Mouse (Mus musculus) heart, adult 11 months (tissue): ENCODE results near the gene Tomm5.
A peak's percentile ranks its signal among the peaks of the same experiment; 100 is the strongest.
"Not testable (repeated sequence)": the region's sequence is repeated elsewhere in the genome, so short reads cannot be mapped to it uniquely, and the experiment has no call there.

Experiments used
- DNase-seq: peaks from one replicate; pipeline ENCODE4 v3.0.0; 2022

Tomm5 gene

DNA sequence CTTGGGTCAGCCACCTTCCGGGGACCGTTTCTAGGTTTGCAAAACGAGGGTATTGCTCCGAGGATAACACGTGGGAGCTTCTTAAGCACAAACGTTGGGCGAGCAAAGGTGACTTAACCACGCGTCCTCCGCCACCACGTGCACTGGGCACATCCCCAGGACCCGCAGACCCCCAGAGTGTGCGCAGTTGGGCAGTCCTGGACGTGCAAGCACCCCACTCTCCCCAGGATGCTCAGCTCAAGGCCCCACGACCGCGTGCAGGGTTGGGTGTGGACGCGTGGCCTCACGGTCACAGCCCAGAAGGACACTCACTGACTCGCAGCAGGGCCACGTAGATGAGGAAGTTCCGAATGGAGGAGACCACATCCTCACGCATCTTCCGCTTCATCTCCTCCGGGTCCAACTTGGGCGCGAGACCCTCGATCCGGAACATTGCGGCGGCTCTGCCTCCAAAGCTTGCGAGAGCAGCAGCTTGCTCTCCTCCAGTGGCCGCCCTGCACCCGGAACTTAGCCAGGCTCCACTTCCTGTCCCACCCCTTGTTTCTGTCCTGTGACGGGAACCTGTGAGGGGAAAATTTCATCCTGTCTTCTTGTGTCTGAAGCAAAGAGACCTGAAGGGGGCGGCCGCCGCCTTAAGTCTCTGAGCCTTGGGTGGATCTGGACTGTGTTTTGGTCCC is at the start of gene Tomm5:
Gene Tomm5, minus strand, starts transcription at position 514 of the 677 bp plus-strand sequence.
- peak; percentile 99 for DNase-seq

DNA sequence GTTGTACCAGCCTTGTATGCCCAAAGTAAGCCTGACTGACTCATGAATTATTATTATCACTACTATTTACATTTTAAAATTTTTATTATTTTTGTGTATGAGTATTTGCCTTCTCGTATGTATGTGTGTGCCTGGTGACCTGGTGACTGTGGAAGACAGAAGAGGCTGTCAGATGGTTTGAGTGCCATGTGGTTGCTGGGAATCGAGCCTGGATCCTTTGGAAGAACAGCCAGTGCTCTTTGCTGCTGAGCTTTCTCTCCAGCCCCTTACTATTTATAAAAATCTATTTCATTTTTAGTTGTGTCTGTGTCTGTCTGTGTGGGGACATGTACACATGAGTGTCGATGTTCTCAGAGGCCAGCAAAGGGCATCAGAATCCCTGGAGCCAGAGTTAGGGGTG is 48.5 kb upstream of the Tomm5 start:
- peak; percentile 61 for DNase-seq

DNA sequence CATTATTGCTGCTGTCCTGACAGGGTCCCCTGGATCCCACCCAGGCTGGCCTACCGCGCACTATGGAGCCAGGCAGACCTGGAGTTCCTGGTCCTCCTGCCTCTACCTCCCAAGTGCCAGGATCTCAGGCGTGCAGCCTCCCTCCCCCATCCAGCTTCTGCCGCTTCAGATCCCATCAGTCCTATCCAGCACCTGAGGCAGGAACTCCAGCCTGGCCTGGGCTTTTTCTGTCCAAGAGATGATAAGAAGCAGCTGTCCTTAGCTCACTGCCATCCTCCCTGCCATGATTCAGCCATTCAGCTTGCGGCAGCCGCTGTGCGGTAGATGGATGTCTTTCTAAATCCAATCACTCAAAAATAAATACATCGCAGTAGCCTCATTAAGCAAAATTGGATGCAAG is 35.1 kb upstream of the Tomm5 start:
- DNase-seq: no peak

DNA sequence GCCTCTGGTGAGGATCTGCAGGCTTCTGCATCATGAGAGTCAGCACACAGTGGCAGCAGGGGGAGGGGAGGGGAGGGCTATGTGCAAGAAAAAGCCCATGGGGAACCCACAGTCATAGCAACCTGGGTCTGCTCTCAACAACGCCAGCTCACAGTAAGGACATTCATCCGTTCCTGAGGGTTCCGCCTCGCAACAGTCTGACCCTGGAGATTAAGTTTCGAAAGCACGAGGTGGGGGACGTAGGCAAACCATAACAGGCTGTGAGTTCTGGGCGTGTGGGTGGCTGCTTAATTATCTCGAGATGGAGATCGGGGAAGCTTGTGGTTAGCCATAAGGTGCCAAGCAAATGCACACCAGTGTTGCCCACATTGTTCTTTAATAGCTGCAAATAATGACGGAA is 34.5 kb upstream of the Tomm5 start:
- peak; percentile 90 for DNase-seq

DNA sequence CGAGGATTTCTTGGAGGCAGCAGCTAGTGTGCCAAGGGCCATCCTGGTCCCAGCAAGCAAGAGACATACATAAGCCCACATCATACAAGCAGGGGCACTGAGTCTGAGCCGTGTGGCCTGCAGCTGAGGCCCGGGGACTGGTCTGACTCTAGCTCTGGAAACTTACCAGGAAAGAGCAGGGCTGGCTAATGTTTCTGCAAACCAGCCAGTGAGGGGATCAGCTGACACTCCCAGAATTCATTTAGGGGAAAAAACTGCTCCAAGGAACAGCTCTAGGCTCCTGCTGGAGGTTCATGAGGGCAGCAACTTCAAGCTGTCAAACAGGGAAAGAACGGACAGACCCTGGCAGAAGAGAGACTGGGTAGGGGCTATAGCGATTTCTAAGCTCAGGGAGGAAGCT is 33.9 kb upstream of the Tomm5 start:
- peak; percentile 91 for DNase-seq

DNA sequence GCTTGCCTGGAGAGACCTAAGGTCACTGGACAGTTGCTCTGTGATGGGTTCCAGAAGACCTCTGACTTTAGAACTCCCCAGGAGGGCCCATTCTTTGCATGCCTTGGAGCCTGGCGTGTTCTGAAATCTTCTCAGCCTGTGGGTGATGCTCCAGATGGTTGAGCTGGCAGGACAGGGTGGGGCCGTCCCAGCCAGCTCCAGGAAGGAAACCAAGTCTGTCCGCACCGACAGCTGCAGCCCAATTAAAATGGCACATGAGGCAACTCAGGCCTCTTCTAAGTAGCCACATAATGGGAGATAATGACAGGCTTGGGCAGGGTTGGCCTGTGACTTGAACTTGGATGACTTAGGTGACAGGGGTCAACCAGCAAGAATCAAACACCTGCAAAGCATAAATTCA is 29.7 kb upstream of the Tomm5 start:
- DNase-seq: no peak

DNA sequence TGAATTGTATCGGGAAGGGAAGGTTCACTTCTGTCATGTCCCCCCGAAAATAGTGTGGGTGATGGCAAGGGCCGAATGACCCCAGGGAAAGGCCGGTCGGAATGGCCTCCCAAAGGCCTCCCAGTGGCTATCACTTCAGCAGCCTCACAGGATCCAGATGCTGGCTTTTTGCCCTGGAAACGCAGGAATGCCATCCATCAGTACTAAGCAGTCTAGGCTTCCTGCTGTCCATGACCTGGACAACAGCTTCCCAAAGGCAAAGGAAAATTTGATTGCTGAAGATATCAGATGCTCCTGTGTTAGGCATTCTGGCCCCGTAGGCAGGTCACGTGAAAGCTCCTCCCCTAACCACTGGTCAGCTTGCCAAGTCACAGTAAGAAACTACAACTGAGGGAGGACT is 26.6 kb upstream of the Tomm5 start:
- no peak for DNase-seq

DNA sequence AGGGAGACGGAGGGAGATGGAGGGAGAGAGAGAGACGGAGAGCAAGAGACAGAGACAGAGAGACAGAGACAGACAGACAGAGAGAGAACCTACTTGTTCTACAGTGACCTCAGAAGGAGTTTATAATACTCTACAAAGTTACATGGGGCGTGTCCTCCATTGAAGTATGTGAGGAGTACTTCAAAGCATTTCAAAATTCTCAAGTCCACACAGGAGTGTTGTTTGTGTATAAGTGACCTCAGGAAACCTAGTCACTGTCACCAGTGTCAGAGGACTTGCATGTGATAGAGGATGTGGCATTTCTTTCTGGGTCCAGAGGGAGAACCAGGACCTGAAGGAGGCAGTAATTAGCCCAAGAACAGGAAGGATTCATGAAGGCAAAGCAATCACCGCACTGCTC is 23.1 kb upstream of the Tomm5 start:
- no peak for DNase-seq

DNA sequence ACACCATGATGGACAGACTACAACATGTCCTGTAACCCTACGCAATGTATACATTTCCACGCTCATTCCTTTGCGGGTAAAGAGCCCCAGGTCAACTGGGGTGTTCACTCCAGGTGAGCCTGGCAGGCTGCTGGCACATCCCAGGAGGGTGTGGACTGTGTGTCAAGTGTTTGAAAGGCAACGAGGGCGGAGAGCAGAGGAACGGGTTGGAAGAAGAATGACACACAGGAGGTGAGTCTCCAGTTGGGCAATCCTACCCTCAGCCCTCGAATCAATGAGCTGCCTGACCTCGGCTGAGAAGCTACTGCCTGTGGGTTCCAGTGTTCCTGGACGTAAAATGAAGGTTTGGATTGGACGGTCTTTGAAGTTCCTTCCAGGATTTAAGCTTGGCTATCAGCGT is 13.4 kb upstream of the Tomm5 start:
- DNase-seq: no peak

DNA sequence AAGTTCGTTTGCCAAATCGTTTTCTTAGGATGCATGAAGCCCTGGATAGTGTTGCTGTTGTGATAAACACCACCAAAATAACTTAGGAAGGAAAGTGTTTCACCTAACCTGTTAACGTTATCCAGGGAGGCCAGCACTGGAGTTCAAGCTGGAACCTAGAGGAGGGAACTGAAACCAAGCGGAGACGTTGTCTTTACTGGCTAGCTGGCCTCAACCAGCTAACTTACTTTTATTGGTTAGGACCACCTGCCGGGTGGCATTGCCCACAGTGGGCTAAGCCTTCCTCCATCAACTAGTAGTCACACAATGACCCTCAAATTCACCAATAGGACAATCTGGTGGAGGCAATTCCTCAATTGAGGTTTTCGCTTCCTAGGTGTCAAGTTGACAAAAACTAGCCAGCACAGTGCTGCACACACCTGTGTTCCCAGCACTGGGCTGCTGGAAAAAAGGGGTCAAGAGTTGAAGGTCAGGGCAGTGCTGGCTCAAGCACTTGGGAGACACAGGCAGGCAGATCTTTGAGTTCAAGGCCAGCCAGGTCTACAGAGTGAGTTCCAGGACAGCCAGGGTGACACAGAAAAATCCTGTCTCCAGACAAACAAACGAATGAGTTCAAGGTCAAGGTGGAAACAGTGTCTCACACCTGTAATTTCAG is 669 bp upstream of the Tomm5 start:
- DNase-seq: no peak

DNA sequence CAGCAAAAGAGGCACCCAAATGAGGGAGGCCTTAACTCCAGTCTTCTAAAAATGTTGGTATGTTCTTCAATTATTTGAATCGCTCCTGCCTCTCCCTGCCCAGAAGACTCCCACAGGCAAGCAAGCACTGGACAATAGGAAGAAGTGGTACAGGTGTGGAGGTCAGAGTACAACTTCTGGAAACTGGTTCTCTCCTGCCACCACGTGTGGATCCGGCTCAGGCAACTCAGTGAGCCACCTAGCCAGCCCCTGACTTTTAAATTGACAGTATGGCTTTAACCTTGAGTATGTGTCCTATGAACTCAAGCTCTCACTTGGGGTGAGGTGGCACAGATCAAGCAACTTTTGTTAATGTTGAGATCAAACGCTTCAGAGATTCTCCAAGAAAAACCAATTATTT is 848 bp downstream of the Tomm5 start:
- no peak for DNase-seq

DNA sequence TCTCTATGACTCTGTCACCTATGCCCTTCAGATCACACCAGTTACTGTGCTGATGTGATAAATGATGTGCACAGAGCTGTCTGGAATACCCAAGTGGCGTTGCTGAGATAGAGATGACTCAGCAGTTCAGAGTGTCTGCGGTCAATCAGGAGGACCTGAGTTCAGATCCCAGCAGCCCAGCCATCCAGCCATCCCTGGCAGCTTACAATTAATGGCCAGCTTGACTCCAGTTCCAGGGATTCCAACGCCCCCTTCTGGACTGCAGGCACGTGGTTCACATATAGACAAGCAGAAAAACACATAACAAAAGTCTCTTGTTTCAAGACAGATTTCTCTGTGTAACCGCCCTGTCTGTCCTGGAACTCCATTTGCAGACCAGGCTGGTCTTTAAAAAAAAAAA is 1.5 kb downstream of the Tomm5 start:
- no peak for DNase-seq

DNA sequence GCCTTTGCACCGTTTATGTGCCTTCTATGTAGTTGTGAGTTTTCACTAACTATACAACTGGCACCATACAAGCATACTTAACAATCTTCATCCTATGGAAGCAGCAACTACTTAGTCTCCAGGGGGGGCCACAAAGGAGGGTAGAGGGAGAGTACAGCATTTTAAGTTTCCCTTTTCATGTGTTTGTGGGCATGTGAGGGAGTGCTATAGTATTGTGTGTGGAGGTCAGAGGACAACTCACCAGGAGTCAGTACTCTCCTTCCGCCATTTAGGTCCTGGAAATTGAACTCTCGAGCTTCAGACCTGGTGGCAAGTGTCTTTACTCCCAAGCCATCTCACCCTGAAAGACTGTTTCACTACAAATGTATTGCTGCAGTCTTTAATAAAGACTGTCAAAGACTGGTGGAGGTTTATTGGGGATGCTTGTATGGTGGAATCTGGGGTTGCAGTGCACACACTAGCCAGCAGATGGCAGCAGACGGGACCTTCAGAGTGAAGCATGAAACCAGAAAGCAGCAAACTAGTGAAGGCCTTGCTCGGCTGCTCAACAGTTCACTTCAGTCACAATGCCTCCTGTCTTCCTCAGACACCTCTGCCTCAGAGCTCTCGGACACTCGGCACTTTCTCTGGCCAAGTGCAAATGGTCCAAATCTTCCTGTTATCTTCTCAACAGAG is 10.6 kb downstream of the Tomm5 start:
- no peak for DNase-seq

DNA sequence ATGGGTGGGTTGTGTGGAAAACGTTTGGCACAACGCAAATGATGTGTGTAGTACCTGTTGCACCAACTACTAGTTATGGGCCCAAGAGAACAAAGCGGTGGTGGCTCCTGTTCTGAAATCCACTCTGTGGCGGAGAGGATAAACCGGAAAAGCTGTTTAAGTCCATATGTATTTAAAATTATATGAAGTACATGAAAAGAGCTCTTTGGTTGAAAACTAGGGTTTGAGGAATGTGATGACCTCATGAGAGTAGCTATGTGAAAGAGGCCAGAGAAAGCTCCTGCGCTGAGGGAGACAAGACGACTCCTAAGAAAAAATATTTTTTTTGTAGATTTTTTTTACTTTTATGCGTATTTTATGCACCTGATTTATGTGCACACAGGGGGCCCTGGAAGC is 23.0 kb downstream of the Tomm5 start:
- DNase-seq: no peak

DNA sequence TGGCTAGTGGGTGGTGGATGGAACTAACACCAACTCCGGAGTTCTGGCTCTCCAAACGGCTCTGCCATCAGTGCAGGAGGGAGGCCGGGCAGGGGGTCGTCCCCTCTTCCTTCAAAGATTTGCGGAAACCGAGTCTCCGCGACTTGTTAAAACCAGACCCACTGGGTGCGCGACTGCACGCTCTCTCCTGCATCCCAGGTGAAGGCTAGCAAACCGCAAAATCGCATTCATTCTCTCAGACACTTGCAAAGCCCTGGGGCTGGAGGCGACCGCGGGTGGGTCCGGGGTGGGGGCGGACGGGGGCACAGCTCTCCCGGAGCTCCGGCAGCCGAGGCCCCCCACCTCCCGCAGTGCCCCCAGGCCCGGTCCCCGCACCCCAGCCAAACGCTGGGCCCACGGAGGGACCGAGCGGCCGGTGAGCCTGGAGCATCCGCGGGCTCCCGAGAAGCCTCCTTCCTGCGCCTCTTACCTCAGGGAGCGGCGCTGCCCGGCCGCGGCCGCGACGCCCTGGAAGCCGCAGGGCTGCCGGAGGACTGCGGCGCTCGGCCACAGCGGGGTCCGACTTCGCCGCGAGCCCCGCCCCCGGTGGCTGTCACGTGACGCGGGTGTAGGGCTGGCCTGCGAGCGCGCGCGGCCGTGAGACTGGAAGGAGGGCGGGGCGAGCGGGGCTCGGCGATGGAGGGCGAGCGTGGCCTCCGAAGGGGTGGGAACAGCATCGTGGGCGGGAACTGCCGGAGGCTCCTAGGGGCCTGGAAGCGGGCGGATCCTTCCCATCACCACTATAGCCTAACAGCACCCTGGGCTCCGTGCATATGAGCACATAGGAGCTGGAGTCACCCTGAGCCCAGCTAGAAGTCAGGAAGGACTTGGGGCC is 23.7 kb downstream of the Tomm5 start, which contains the start of gene Fbxo10:
Gene Fbxo10, minus strand, starts transcription at position 584 of the 874 bp plus-strand sequence.
- DNase-seq: peak; percentile 100

DNA sequence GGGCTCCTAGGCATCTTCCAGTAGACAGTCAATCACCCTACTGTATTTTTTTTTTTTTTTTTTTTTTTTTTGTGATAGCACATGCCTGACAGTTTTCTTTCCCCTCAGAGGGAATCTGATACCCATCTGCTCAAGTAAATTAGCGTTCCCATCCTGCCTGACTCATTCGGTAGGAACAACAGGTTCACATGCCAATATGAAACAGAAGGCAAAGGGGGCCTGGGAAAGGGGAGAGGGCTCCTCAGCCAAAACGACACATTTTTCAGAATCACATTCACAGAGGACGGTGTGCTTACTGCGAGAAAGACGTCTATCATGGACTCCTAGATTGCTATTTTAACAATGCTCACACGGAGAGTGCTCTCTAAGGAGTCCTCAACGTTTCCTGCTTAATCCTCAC is 24.4 kb downstream of the Tomm5 start:
- no peak for DNase-seq

DNA sequence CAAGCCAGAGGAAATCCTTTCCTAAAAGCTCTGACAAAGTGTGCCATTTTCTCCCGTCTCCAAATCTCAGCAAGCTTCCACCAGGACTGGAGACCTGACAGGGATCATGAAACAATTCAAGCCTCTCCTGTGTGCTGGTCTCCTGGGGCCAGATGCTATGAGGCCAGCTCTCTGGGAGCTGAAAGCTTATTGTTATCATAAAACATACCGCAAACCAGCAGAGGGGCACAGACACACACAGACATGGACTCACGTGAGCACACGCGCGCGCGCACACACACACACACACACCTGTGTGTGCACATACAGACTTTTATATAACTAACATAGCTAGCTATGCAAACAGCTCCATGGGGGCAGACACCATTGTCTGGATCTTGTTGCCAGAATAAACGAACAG is 25.0 kb downstream of the Tomm5 start:
- DNase-seq: no peak

DNA sequence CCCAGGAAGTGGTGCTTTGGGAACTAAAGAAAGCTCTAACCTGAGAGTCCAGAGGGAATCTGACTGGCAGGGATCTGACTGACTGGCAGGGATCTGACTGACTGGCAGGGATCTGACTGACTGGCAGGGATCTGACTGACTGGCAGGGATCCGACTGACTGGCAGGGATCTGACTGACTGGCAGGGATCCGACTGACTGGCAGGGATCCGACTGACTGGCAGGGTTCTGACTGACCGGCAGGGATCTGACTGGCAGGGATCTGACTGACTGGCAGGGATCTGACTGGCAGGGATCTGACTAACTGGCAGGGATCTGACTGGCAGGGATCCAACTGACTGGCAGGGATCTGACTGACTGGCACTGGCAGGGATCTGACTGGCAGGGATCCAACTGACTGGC is 26.9 kb downstream of the Tomm5 start:
- not testable (repeated sequence) for DNase-seq

DNA sequence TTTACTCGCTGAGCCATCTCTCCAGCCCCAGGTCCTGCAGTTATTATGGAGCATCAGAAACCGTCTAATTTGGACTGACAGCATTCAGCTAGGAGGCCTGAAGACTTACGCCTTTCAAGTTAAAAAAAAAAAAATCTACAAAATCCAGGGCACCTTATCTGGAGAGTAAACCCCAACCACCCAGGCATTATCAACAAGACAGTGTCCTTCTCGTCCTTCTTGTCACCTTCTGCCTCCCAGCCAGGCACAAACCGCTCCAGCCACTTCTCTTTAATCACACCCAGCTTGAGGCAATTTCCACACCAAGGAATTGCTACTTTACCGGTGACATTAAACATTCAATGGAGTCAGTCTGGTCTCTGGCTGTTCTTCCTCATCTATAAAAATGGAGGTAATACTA is 34.4 kb downstream of the Tomm5 start:
- DNase-seq: no peak

DNA sequence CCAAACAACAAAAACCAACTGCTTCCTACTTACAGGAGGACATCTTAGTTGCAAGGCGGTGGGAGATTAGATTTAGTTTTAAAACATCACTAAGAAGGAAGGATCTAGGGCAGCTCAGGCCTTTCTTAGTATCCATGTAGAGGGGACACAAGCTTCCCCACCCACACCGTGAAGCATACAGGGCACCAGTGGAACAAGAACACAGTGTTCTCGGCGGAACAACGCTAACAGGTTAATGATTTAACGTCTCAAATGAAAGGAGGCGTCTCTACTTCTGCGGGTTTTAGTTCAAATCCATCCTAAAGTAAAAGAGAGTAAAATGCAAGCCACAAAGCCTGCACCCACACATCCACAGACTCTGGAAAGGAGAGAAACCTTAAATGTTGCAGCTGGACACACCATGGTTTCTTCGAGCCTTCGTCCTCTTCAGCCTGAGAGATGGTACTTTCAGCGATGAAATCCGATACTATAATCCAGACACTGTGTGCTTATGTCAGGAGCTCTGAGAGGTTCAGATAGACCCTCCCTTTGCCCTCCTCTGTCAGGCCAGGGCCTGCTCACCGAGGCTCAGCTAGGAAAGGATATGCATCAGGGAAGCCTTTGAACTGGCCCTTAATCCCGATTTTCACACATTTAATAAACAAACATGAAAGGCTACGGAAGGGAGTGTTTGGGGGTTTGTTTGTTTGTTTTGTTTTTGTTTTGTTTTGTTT is 35.5 kb downstream of the Tomm5 start:
- DNase-seq: no peak

DNA sequence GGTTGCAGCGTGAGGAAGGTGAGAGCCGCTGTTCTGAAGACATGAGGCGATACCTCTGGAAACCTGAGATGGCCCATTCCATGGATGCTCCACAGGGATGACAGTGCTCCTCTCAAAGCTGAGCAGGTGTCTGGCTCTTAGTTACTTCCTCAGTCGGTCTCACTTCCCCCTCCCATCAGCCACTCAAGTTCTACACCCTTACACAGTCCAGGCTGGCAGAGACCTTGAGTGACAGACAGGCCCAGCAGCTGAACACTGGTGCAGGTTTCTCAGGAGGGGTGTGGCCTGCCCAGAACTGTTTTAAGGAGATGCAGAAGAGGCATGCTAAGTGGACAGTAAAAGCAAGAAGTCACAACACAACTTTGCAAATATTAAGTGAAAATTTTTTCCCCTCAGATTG is 40.2 kb downstream of the Tomm5 start:
- DNase-seq: no peak

DNA sequence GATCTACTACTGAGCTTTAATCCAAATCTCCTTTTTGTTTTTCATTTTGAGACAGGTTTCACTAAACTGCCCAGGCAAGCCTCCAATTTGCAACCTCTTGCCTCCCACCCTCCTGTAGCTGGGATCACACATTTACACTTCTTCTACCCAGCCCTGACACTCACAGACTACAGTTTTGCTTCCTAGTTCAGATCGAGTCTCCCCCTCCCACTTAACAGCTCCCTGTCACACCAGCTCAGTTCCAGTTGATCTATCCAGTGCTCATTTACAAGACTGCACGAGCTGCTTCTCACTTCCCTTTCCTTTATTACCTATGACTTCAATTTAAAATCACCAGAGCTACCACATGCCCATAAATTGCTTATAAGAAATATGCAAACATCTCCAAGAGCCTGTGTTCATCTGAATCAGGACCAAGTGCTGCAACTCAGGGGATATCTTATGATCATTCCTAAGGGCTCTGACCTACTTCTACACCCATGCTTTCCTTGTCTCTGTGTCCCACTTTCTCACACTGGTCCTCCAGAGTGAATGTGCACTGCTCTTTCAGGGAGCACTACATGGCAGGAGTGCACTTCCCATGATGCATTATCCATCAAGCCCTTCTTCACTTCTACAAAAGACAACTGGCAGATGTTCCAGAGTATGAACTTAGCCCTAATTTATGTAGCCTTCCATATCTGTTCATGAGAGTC is 41.7 kb downstream of the Tomm5 start:
- no peak for DNase-seq
